Mouse (Mus musculus): ENCODE results near the gene Cdkal1. TPM values are rescaled to one million over a fixed set of nuclear protein-coding genes. Genes with fewer than 3 reads are reported as not detected.

Cdkal1 gene
- total RNA-seq, 1 experiment = 20.8 TPM

DNA sequence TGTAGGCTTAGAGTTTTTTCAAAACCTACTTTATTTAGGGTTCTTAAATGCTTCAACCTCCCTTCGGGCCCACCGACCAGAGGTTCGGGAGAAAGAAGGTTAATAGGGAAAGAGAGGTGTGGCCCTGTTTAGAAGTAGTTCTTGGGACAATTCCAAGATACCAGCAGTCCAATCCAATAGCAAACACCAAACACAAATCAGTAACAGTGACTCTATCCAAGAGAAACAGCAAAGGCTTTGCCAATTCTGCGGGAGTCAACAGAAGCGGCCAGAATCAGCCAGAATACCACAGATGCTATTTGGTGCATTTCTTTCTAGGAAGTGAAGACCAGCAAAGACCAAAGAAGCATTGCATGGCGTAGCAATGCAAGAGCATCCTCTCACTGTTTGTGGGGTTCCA lies 646.7 kb downstream of the Cdkal1 start:
- no peaks in the 10 kb centered on the region for H3K36me3 ChIP-seq (ENCODE audit: control insufficient read depth, insufficient read depth, low read length, poor library complexity, severe bottlenecking)
- H3K4me3 ChIP-seq (ENCODE audit: insufficient read depth in 1 of 2, low read depth in 1 of 2, low read length in 2 of 2, poor library complexity in 1 of 2, severe bottlenecking in 1 of 2) = no peak overlapping the region
- no peaks in the 10 kb centered on the region for H3K9me3 ChIP-seq (ENCODE audit: control insufficient read depth, insufficient read depth, low read depth, low read length)
- in situ Hi-C loops (cut with MboI; ENCODE audit: low sequenced_read_pairs in 2 of 2, unreplicated experiment in 2 of 2) = no loop called here
- H3K27ac ChIP-seq (ENCODE audit: insufficient read depth, low read depth, low read length, poor library complexity, severe bottlenecking) = no peak overlapping the region
- TF ChIP-seq HCFC1 (IDR thresholded peaks at IDR 0.05; ENCODE audit: borderline replicate concordance, insufficient read depth, low read length) (no peak), MAFK (IDR thresholded peaks at IDR 0.05; ENCODE audit: insufficient read depth, low read depth, low read length) (no peak), ZC3H11A (IDR thresholded peaks at IDR 0.05; ENCODE audit: borderline replicate concordance, low read depth, low read length) (no peak), ZNF384 (IDR thresholded peaks at IDR 0.05; ENCODE audit: low read depth, low read length) (no peak), CHD2 (IDR thresholded peaks at IDR 0.05; ENCODE audit: low read depth, low read length) (no peak)
- H3K9ac ChIP-seq (ENCODE audit: insufficient read depth, low read depth, low read length, poor library complexity, severe bottlenecking) = no peak overlapping the region
- H3K4me1 ChIP-seq (ENCODE audit: control insufficient read depth in 2 of 2, insufficient read depth in 2 of 2, low read length in 2 of 2, poor library complexity in 1 of 2) = peaks cover 0 to 2% of the 10 kb centered on the region in 2 experiments; a peak in 2 of 4 replicates
- no peak for DNase-seq (ENCODE audit: low read depth, low spot score)

DNA sequence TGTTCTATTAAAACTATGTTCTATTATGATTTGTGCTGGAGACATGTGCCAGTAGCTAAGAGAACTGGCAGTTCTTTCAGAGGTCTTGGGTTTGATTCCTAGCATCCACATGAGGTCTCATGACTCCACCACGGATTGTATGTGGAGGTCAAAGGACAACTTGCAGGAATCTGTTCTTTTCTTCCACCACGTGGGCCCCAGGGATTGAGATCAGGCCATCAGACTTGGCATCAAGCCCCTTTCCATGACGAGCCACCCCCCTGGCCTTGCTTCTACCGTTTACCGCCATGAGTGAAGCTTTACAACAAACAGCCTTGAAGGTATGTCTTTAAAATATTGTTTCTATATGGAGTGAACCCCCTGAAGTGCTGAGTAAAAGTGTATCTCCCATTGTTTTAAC lies 651.6 kb downstream of the Cdkal1 start:
- Histone ChIP-seq H3K4me1 (ENCODE audit: control insufficient read depth in 2 of 2, insufficient read depth in 2 of 2, low read length in 2 of 2, poor library complexity in 1 of 2) (no peaks in the 10 kb centered on the region), H3K9me3 (ENCODE audit: control insufficient read depth, insufficient read depth, low read depth, low read length) (no peaks in the 10 kb centered on the region), H3K27ac (ENCODE audit: insufficient read depth, low read depth, low read length, poor library complexity, severe bottlenecking) (no peak overlapping the region), H3K36me3 (ENCODE audit: control insufficient read depth, insufficient read depth, low read length, poor library complexity, severe bottlenecking) (no peaks in the 10 kb centered on the region), H3K4me3 (ENCODE audit: insufficient read depth in 1 of 2, low read depth in 1 of 2, low read length in 2 of 2, poor library complexity in 1 of 2, severe bottlenecking in 1 of 2) (no peak overlapping the region), H3K9ac (ENCODE audit: insufficient read depth, low read depth, low read length, poor library complexity, severe bottlenecking) (no peak overlapping the region)
- no peak for TF ChIP-seq ZNF384 (IDR thresholded peaks at IDR 0.05; ENCODE audit: low read depth, low read length)
- TF ChIP-seq MAFK (IDR thresholded peaks at IDR 0.05; ENCODE audit: insufficient read depth, low read depth, low read length) = no peak
- TF ChIP-seq ZC3H11A (IDR thresholded peaks at IDR 0.05; ENCODE audit: borderline replicate concordance, low read depth, low read length) = no peak
- no peak for TF ChIP-seq CHD2 (IDR thresholded peaks at IDR 0.05; ENCODE audit: low read depth, low read length)
- TF ChIP-seq HCFC1 (IDR thresholded peaks at IDR 0.05; ENCODE audit: borderline replicate concordance, insufficient read depth, low read length) = no peak
- in situ Hi-C loops (cut with MboI; ENCODE audit: low sequenced_read_pairs in 2 of 2, unreplicated experiment in 2 of 2) = no loop called here
- DNase-seq (ENCODE audit: low read depth, low spot score) = no peak

DNA sequence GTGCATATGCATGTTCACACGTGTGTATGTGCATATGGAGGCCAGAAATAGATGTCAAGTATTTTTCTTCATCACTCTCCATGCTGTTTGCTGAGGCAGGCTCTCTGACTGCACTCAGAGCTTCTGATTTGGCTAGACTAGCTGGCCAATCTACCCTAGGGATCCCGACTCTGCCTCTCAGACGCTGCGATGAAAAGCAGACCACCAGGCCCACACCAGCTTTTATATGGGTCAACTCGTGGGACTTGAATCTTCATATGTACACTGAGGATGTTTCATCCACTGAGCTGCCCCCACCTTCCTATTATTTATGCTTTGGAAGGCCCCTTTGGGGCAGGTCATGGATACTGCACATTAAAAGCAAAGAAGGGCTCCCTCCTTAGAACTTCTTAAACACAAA lies 652.0 kb downstream of the Cdkal1 start:
- Histone ChIP-seq H3K4me3 (ENCODE audit: insufficient read depth in 1 of 2, low read depth in 1 of 2, low read length in 2 of 2, poor library complexity in 1 of 2, severe bottlenecking in 1 of 2) (no peak overlapping the region), H3K9me3 (ENCODE audit: control insufficient read depth, insufficient read depth, low read depth, low read length) (no peaks in the 10 kb centered on the region), H3K36me3 (ENCODE audit: control insufficient read depth, insufficient read depth, low read length, poor library complexity, severe bottlenecking) (no peaks in the 10 kb centered on the region), H3K27ac (ENCODE audit: insufficient read depth, low read depth, low read length, poor library complexity, severe bottlenecking) (no peak overlapping the region), H3K9ac (ENCODE audit: insufficient read depth, low read depth, low read length, poor library complexity, severe bottlenecking) (no peak overlapping the region), H3K4me1 (ENCODE audit: control insufficient read depth in 2 of 2, insufficient read depth in 2 of 2, low read length in 2 of 2, poor library complexity in 1 of 2) (no peaks in the 10 kb centered on the region)
- TF ChIP-seq ZC3H11A (IDR thresholded peaks at IDR 0.05; ENCODE audit: borderline replicate concordance, low read depth, low read length) = no peak
- TF ChIP-seq HCFC1 (IDR thresholded peaks at IDR 0.05; ENCODE audit: borderline replicate concordance, insufficient read depth, low read length) = no peak
- TF ChIP-seq CHD2 (IDR thresholded peaks at IDR 0.05; ENCODE audit: low read depth, low read length) = no peak
- no peak for TF ChIP-seq ZNF384 (IDR thresholded peaks at IDR 0.05; ENCODE audit: low read depth, low read length)
- no peak for TF ChIP-seq MAFK (IDR thresholded peaks at IDR 0.05; ENCODE audit: insufficient read depth, low read depth, low read length)
- in situ Hi-C loops (cut with MboI; ENCODE audit: low sequenced_read_pairs in 2 of 2, unreplicated experiment in 2 of 2) = no loop called here
- no peak for DNase-seq (ENCODE audit: low read depth, low spot score)

- Histone ChIP-seq H3K36me3 (ENCODE audit: control insufficient read depth, insufficient read depth, low read length, poor library complexity, severe bottlenecking) (no peaks in the 10 kb centered on the region), H3K27ac (ENCODE audit: insufficient read depth, low read depth, low read length, poor library complexity, severe bottlenecking) (no peak overlapping the region), H3K9ac (ENCODE audit: insufficient read depth, low read depth, low read length, poor library complexity, severe bottlenecking) (no peak overlapping the region), H3K4me3 (ENCODE audit: insufficient read depth in 1 of 2, low read depth in 1 of 2, low read length in 2 of 2, poor library complexity in 1 of 2, severe bottlenecking in 1 of 2) (no peak overlapping the region), H3K4me1 (ENCODE audit: control insufficient read depth in 2 of 2, insufficient read depth in 2 of 2, low read length in 2 of 2, poor library complexity in 1 of 2) (peaks cover 0 to 5% of the 10 kb centered on the region in 2 experiments; a peak in 1 of 4 replicates), H3K9me3 (ENCODE audit: control insufficient read depth, insufficient read depth, low read depth, low read length) (no peaks in the 10 kb centered on the region)
- in situ Hi-C loops (cut with MboI; ENCODE audit: low sequenced_read_pairs in 2 of 2, unreplicated experiment in 2 of 2) = no loop called here
- TF ChIP-seq ZNF384 (IDR thresholded peaks at IDR 0.05; ENCODE audit: low read depth, low read length) (no peak), HCFC1 (IDR thresholded peaks at IDR 0.05; ENCODE audit: borderline replicate concordance, insufficient read depth, low read length) (no peak), CHD2 (IDR thresholded peaks at IDR 0.05; ENCODE audit: low read depth, low read length) (no peak), MAFK (IDR thresholded peaks at IDR 0.05; ENCODE audit: insufficient read depth, low read depth, low read length) (no peak), ZC3H11A (IDR thresholded peaks at IDR 0.05; ENCODE audit: borderline replicate concordance, low read depth, low read length) (no peak)
- no peak for DNase-seq (ENCODE audit: low read depth, low spot score)
Observed at GRCm38 (mm10) chr13:29202562-29202961, 652.9 kb downstream of the Cdkal1 start.

- Histone ChIP-seq H3K4me1 (ENCODE audit: control insufficient read depth in 2 of 2, insufficient read depth in 2 of 2, low read length in 2 of 2, poor library complexity in 1 of 2) (peaks cover 0 to 5% of the 10 kb centered on the region in 2 experiments; a peak in 1 of 4 replicates), H3K4me3 (ENCODE audit: insufficient read depth in 1 of 2, low read depth in 1 of 2, low read length in 2 of 2, poor library complexity in 1 of 2, severe bottlenecking in 1 of 2) (no peak overlapping the region), H3K27ac (ENCODE audit: insufficient read depth, low read depth, low read length, poor library complexity, severe bottlenecking) (no peak overlapping the region), H3K9ac (ENCODE audit: insufficient read depth, low read depth, low read length, poor library complexity, severe bottlenecking) (no peak overlapping the region), H3K36me3 (ENCODE audit: control insufficient read depth, insufficient read depth, low read length, poor library complexity, severe bottlenecking) (no peaks in the 10 kb centered on the region), H3K9me3 (ENCODE audit: control insufficient read depth, insufficient read depth, low read depth, low read length) (no peaks in the 10 kb centered on the region)
- in situ Hi-C loops (cut with MboI; ENCODE audit: low sequenced_read_pairs in 2 of 2, unreplicated experiment in 2 of 2) = no loop called here
- TF ChIP-seq MAFK (IDR thresholded peaks at IDR 0.05; ENCODE audit: insufficient read depth, low read depth, low read length) (no peak), ZNF384 (IDR thresholded peaks at IDR 0.05; ENCODE audit: low read depth, low read length) (no peak)
- DNase-seq (ENCODE audit: low read depth, low spot score) = no peak
Observed at GRCm38 (mm10) chr13:29199679-29200078, 655.8 kb downstream of the Cdkal1 start.

All from ES-E14 (cell line).